Mouse (Mus musculus) MEL-GATA-1-ER (cell line): ENCODE data around the gene Ltk.
A peak's percentile ranks its signal among the peaks of the same experiment; 100 is the strongest.

Experiments
- DNase-seq: peaks from one replicate; pipeline ENCODE4 v3.0.0-alpha.2; 2012; ENCODE audit warnings: low read depth; ENCODE audit errors: extremely low read depth

Ltk gene

DNA sequence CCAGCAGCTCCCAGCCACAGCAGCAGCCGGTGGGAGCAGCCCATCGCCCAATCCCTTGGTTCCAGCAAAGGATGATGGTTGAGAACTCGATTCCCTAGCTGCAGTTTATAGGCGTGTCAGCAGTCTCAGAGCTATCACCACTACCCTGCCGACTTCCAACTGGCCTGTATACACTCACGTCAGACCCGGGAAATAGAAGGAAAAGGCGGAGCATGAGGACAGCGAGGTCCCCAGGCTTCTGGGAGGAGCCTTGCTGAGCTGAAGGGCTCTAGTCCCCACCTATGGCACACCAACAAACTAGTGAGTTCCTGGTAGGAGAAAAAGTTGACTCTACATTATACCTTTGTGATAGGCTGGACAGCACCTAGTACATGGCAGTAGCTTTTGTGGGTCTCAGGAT is at the start of gene Ltk:
Gene Ltk (minus strand): TSS at position 181 of the 400 bp plus-strand sequence.
- no peak for DNase-seq

DNA sequence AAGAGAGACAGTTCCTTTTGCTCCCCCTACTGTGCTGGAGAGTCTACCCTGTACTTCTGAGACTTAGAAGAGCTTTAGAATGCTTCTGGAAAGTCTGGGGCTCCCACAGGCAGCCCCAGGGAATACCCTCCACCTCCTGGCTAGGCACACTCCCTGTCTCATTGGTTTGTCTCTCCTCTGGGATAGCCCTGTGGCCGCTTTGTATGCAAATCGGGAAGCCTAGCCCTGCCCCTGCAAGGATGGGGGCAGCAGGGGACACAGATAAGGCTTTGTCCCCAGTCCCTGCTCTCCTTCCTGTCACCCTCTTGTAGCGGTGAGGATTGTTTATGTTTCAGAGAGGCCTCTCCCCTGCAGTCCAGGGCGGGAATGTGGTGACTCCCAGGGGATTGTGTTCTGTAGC is 48.6 kb upstream of the Ltk start:
- no peak for DNase-seq

DNA sequence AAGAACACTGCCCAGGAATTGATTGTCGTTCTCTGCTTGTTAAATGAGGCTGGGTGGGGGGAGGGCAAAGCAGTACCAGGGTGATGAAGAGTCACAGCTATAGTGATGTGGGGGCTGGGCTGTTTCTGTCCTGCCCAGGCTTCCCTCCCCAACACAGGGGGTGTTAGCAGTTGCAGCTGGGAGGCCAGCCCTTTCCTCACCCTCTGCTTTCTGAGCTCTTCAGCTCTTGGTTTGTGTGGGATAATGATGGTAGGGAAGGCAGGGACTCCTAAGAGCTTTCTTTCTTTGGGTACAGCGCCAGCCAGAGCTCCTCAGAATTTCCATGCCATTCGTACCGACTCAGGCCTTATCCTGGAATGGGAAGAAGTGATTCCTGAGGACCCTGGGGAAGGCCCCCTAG is 48.2 kb upstream of the Ltk start:
- DNase-seq: no peak

- no peak for DNase-seq
Observed at GRCm38 (mm10) chr2:119805536-119805935, 45.3 kb upstream of the Ltk start.

GRCm38 (mm10) chr2:119804776-119805175 is 44.5 kb upstream of the Ltk start:
- no peak for DNase-seq

DNA sequence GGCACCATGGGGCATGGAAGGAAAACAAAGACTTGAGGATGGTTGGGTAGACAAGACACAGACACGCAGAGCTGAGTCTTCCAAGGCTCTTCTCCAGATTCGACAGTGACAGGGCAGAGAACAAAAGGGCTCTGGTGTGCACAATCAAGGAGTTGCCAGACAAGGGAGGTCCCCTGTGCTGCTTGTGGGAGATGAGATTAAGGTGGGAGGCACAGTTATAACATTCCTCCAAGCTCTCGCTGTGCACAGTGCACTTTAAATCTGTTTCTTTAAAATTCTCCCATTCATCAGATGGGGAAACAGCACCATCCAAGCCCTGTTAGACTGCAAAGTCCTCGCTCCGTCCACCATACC is 44.0 kb upstream of the Ltk start:
- no peak for DNase-seq

DNA sequence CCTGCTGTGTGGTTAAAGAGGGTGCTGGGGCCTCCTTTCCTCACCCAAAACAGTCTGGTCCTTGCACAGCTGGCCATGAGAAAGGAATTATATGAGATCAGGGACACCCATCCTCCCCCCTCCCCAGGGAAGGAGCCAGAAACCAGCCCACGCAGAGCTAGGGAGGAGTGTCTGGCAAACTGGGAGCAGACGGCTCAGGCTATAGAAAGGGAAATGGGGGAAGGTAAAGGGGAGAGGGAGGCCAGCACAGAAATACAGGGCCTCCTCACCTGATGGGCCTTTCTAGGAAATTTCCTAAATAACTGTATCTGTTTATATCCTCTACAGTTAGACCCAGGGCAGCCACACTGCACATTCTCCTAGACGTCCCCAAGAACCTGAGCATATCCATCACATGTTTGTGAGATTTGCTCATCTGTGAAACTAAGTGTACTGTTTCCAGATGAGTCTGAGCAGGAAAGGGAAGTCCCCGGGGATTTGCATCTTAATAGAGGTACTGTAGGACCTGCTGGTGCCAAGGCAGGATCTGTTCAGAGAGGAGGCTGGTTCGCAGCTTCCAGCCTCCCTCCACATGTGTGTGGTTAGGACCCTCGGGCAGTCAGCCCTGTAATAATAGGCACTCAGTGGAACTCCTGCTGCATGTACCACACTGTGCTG is 43.5 kb upstream of the Ltk start:
- no peak for DNase-seq

DNA sequence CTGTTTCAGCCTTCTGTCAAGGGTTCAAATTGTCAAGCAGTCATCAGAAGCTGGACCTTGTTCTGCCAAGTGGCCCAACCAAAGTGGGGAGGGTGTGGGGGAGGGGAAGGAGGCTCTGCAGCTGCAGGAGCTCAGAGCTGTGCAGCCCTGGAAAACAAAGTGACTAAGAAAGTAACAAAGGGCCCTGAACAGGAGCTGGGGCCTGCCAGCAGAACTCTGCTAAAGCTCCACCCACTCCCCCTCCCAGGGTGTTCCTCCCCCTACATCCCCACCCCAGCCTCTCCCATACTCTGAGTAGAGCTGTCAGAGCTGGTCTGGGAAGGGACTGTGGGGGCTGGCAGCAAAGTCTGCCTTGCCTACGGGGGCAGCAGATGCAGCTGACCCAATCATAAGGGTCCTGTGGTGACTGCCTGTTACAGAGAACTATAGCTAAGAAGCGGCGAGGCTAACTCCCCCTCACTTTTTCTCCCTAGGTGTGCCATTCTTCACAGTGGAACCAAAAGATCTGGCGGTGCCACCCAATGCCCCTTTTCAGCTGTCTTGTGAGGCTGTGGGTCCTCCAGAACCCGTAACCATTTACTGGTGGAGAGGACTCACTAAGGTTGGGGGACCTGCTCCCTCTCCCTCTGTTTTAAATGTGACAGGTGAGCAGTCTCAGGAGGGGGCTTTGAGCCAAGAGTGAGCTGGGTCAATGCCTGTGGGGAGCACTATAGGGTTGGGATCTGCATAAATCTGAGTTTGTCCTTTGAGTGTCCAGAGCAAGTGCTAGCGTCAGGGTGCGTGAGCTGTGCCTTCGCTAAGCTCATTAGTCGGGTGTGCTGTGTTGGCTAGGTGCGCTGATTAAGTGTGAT is 42.8 kb upstream of the Ltk start:
- DNase-seq: no peak

GRCm38 (mm10) chr2:119800876-119801846 is 40.9 kb upstream of the Ltk start:
- no peak for DNase-seq

GRCm38 (mm10) chr2:119799961-119800550 is 39.8 kb upstream of the Ltk start:
- peak; percentile 27 for DNase-seq

DNA sequence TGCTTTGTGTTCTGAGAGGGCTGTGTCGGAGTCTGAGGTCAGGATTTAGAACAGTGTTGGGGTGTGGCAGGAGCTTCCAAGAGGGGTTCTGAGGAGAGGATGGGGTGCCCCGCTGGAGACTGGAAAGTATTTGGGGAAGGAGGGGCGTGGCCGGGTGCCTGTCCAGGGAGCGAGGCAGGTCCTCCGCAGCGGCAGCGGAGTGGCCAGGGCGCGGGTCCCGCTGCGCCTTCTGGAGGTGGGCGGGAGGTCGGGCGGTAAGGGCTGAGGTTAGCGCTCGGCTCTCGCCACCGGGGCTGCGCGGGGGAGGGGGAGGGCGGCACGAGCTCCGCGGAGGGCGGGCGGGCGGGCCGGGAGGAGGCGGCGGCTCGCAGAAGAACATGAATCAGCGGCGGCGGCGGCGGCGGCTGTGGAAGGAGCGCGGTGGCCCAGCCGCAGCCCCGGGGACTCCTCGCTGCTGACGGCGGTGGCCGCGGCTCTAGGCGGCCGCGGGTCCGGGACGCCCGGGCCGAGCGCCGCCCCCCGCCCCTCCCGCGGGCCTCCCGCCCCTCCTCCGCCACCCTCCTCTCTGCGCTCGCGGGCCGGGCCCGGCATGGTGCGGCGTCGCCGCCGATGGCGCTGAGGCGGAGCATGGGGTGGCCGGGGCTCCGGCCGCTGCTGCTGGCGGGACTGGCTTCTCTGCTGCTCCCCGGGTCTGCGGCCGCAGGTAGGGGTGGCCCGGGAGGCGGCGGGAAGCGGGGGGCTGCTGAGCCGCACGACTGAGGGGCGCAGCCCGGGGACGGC is 39.1 kb upstream of the Ltk start:
- peak; percentile 6 for DNase-seq

GRCm38 (mm10) chr2:119798246-119798927 is 38.2 kb upstream of the Ltk start:
- peak; percentile 44 for DNase-seq

GRCm38 (mm10) chr2:119797279-119797783 is 37.1 kb upstream of the Ltk start, which contains the start of gene Tyro3:
Tyro3 (plus strand) TSS chr2:119797733.
- DNase-seq: no peak

GRCm38 (mm10) chr2:119789996-119790395 is 29.8 kb upstream of the Ltk start:
- DNase-seq: no peak

GRCm38 (mm10) chr2:119787206-119787883 is 27.1 kb upstream of the Ltk start, which contains the start of gene Rpap1:
Rpap1 (minus strand) TSS chr2:119787537.
- peak; percentile 55 for DNase-seq

- no peak for DNase-seq
Observed at GRCm38 (mm10) chr2:119767246-119767645, 7.0 kb upstream of the Ltk start.

- no peak for DNase-seq
Observed at GRCm38 (mm10) chr2:119763924-119764323, 3.7 kb upstream of the Ltk start.

- no peak for DNase-seq
Observed at GRCm38 (mm10) chr2:119762276-119762675, 2.0 kb upstream of the Ltk start.
